ENCODE assay signal across 10 mouse cellular contexts in genomic region chr14:55071756-55072155, GRCm38 (mm10). TPM values are rescaled to one million over a fixed set of nuclear protein-coding genes. Genes with fewer than 3 reads are reported as not detected.
DNase-seq lines count a peak whose midpoint lies in the region; ATAC-seq and TF ChIP-seq lines count a peak whose summit lies in the region.
"Had no signal": no experiment of that assay in that cellular context is flagged by ENCODE, and none has a peak within 500 bp of the region (broad histone marks: within the 10 kb centered on the region; RNA-seq: fewer than 3 reads in every experiment).

No protein-coding gene starts in this region.

- H3K9me3 ChIP-seq in hindbrain, embryonic 10.5 days: no peaks in the 10 kb centered on the region
- H3K9me3 ChIP-seq in hindbrain, embryonic 14.5 days (ENCODE audit: control insufficient read depth, low read length): no peaks in the 10 kb centered on the region
- H3K9me3 ChIP-seq in ES-Bruce4 (replicated peaks; ENCODE audit: control insufficient read depth, insufficient read depth, low read length, poor library complexity, severe bottlenecking): no peaks in the 10 kb centered on the region
- no peaks in the 10 kb centered on the region for H3K9me3 ChIP-seq in embryonic facial prominence, embryonic 10.5 days
- H3K9me3 ChIP-seq in limb, embryonic 10.5 days (replicated peaks): no peaks in the 10 kb centered on the region
- H3K9me3 ChIP-seq: midbrain, embryonic 12.5 days had no signal

- 27% methylated on average over 19 of the region's 19 CpGs for WGBS in hindbrain, embryonic 10.5 days
- WGBS in hindbrain, embryonic 14.5 days: 32% methylated on average over 19 of the region's 19 CpGs
- WGBS in embryonic facial prominence, embryonic 10.5 days: 26% methylated on average over 19 of the region's 19 CpGs
- WGBS in limb, embryonic 10.5 days: 14% methylated on average over 19 of the region's 19 CpGs

- H3K27me3 ChIP-seq in hindbrain, embryonic 10.5 days (ENCODE audit: insufficient read depth, poor library complexity, severe bottlenecking): peaks cover 33% of the 10 kb centered on the region
- no peaks in the 10 kb centered on the region for H3K27me3 ChIP-seq in hindbrain, embryonic 14.5 days (ENCODE audit: control insufficient read depth, insufficient read depth, low read length)
- H3K27me3 ChIP-seq in ES-Bruce4 (ENCODE audit: control insufficient read depth, insufficient read depth, low read length, poor library complexity, severe bottlenecking): no peaks in the 10 kb centered on the region
- H3K27me3 ChIP-seq in embryonic facial prominence, embryonic 10.5 days (replicated peaks; ENCODE audit: low read depth, poor library complexity, severe bottlenecking): peaks cover 53% of the 10 kb centered on the region
- peaks cover 51% of the 10 kb centered on the region for H3K27me3 ChIP-seq in limb, embryonic 10.5 days (ENCODE audit: low read depth, poor library complexity, severe bottlenecking)

- no peak overlapping the region for H3K9ac ChIP-seq in hindbrain, embryonic 14.5 days
- H3K9ac ChIP-seq in ES-Bruce4 (ENCODE audit: low read depth, poor library complexity, severe bottlenecking): peak overlapping the region; percentile 43
- H3K9ac ChIP-seq: midbrain, embryonic 12.5 days had no signal

- peak overlapping the region; percentile 13 for H3K4me3 ChIP-seq in hindbrain, embryonic 10.5 days
- no peak overlapping the region for H3K4me3 ChIP-seq in hindbrain, embryonic 14.5 days (replicated peaks; ENCODE audit: low read length)
- peak overlapping the region; percentile 52 for H3K4me3 ChIP-seq in ES-Bruce4 (ENCODE audit: low read depth, low read length)
- no peak overlapping the region; the same call in 1 of the 2 replicates for H3K4me3 ChIP-seq in embryonic facial prominence, embryonic 10.5 days
- peak overlapping the region; percentile 32 for H3K4me3 ChIP-seq in limb, embryonic 10.5 days
- H3K4me3 ChIP-seq: midbrain, embryonic 12.5 days had no signal

- H3K4me1 ChIP-seq in hindbrain, embryonic 10.5 days (replicated peaks): peaks cover 24% of the 10 kb centered on the region
- H3K4me1 ChIP-seq in hindbrain, embryonic 14.5 days (replicated peaks; ENCODE audit: control insufficient read depth, insufficient read depth, low read length): peaks cover 7% of the 10 kb centered on the region
- H3K4me1 ChIP-seq in ES-Bruce4 (ENCODE audit: control insufficient read depth, insufficient read depth, low read length): peaks cover 9% of the 10 kb centered on the region
- H3K4me1 ChIP-seq in embryonic facial prominence, embryonic 10.5 days: peaks cover 26% of the 10 kb centered on the region
- peaks cover 21% of the 10 kb centered on the region for H3K4me1 ChIP-seq in limb, embryonic 10.5 days

- DNase-seq in hindbrain, embryonic 10.5 days (ENCODE audit: low spot score): no peak
- DNase-seq in hindbrain, embryonic 14.5 days (ENCODE audit: low spot score): no peak
- peak; percentile 35 for DNase-seq in embryonic facial prominence, embryonic 10.5 days (ENCODE audit: low spot score)
- no peak for DNase-seq in limb, embryonic 10.5 days (ENCODE audit: low spot score)
- DNase-seq in adrenal gland, adult 18-20 months (ENCODE audit: low spot score in 2 of 2): no peak
- no peak for DNase-seq in layer of hippocampus, postnatal 25 days (ENCODE audit: extremely low spot score in 1 of 2, low spot score in 1 of 2)
- no peak for DNase-seq in cerebellum, adult 11-12 months

- no peak for TF ChIP-seq POLR2A in ES-Bruce4 (IDR thresholded peaks at IDR 0.05; ENCODE audit: insufficient read depth, low read length)

- no peak overlapping the region for H3K4me2 ChIP-seq in hindbrain, embryonic 14.5 days (replicated peaks)
- H3K4me2 ChIP-seq: midbrain, embryonic 12.5 days had no signal

- no peak for TF ChIP-seq CTCF in ES-Bruce4 (IDR thresholded peaks at IDR 0.05; ENCODE audit: low read depth, low read length)

- peaks cover 84% of the 10 kb centered on the region for H3K36me3 ChIP-seq in hindbrain, embryonic 10.5 days
- H3K36me3 ChIP-seq in hindbrain, embryonic 14.5 days (replicated peaks; ENCODE audit: control insufficient read depth, insufficient read depth): peaks cover 90% of the 10 kb centered on the region
- H3K36me3 ChIP-seq in ES-Bruce4 (ENCODE audit: control insufficient read depth, insufficient read depth, low read length, poor library complexity, severe bottlenecking): peaks cover 17% of the 10 kb centered on the region
- peaks cover 62% of the 10 kb centered on the region for H3K36me3 ChIP-seq in embryonic facial prominence, embryonic 10.5 days (replicated peaks)
- peaks cover 32% of the 10 kb centered on the region for H3K36me3 ChIP-seq in limb, embryonic 10.5 days

- no peak for TF ChIP-seq EP300 in ES-Bruce4 (IDR thresholded peaks at IDR 0.05; ENCODE audit: insufficient read depth, low read depth, low read length)

- H3K27ac ChIP-seq in hindbrain, embryonic 10.5 days: 0 out of 2 replicates have a peak overlapping the region, but pooled peaks have one; percentile 19
- H3K27ac ChIP-seq in hindbrain, embryonic 14.5 days: no peak overlapping the region
- peak overlapping the region; percentile 57 for H3K27ac ChIP-seq in ES-Bruce4 (ENCODE audit: insufficient read depth, low read length)
- peak overlapping the region; percentile 5; the same call in 1 of the 2 replicates for H3K27ac ChIP-seq in embryonic facial prominence, embryonic 10.5 days (replicated peaks)
- peak overlapping the region; percentile 38 for H3K27ac ChIP-seq in limb, embryonic 10.5 days
- H3K27ac ChIP-seq: midbrain, embryonic 12.5 days had no signal

- ATAC-seq in hindbrain, embryonic 14.5 days (ENCODE audit: low FRiP score): no peak

RNA-seq across cellular contexts. Expression of gene Zfhx2, which starts 20.4 kb away (rescaled TPM):
- 8.8 and 17.7 TPM in 2 replicates for polyA plus RNA-seq in hindbrain, embryonic 10.5 days (2016; fragmentation: Nextera tagmentation; extraction: Ambion mirVana)
- 17.8 and 21.5 TPM in 2 replicates for polyA plus RNA-seq in hindbrain, embryonic 14.5 days (2014; fragmentation: Nextera tagmentation; extraction: Ambion mirVana)
- polyA plus RNA-seq in ES-Bruce4 (2011; ENCODE audit: insufficient read depth, insufficient read length, low read depth, missing spikeins): 18.1 and 24.6 TPM in 2 replicates
- polyA plus RNA-seq in embryonic facial prominence, embryonic 10.5 days (2016; fragmentation: Nextera tagmentation; extraction: Ambion mirVana): 6.1 and 6.8 TPM in 2 replicates
- 4.1 and 5.6 TPM in 2 replicates for polyA plus RNA-seq in limb, embryonic 10.5 days (2016; fragmentation: Nextera tagmentation; extraction: Ambion mirVana)
- total RNA-seq in adrenal gland, adult 18-20 months (2021): 1 to 10 TPM; 6.1 to 7.4 TPM
- total RNA-seq in layer of hippocampus, postnatal 25 days (2021): 10 to 100 TPM; 37.8 to 63.0 TPM

RNA-seq across cellular contexts. Expression of gene Thtpa, which starts 22.8 kb away (rescaled TPM):
- polyA plus RNA-seq in hindbrain, embryonic 10.5 days (2016; fragmentation: Nextera tagmentation; extraction: Ambion mirVana): 24.4 and 26.1 TPM in 2 replicates
- polyA plus RNA-seq in hindbrain, embryonic 14.5 days (2014; fragmentation: Nextera tagmentation; extraction: Ambion mirVana): 30.4 and 30.7 TPM in 2 replicates
- polyA plus RNA-seq in ES-Bruce4 (2011; ENCODE audit: insufficient read depth, insufficient read length, low read depth, missing spikeins): 6.9 and 8.6 TPM in 2 replicates
- 22.4 and 22.8 TPM in 2 replicates for polyA plus RNA-seq in embryonic facial prominence, embryonic 10.5 days (2016; fragmentation: Nextera tagmentation; extraction: Ambion mirVana)
- 22.0 and 25.6 TPM in 2 replicates for polyA plus RNA-seq in limb, embryonic 10.5 days (2016; fragmentation: Nextera tagmentation; extraction: Ambion mirVana)
- 10 to 100 TPM; 10.9 to 12.0 TPM for total RNA-seq in adrenal gland, adult 18-20 months (2021)
- 10 to 100 TPM; 21.9 to 22.9 TPM for total RNA-seq in layer of hippocampus, postnatal 25 days (2021)

RNA-seq across cellular contexts. Expression of gene Ap1g2, which starts 34.6 kb away (rescaled TPM):
- polyA plus RNA-seq in hindbrain, embryonic 10.5 days (2016; fragmentation: Nextera tagmentation; extraction: Ambion mirVana): 14.5 and 16.3 TPM in 2 replicates
- polyA plus RNA-seq in hindbrain, embryonic 14.5 days (2014; fragmentation: Nextera tagmentation; extraction: Ambion mirVana): 6.3 and 8.6 TPM in 2 replicates
- 20.6 and 23.9 TPM in 2 replicates for polyA plus RNA-seq in ES-Bruce4 (2011; ENCODE audit: insufficient read depth, insufficient read length, low read depth, missing spikeins)
- polyA plus RNA-seq in embryonic facial prominence, embryonic 10.5 days (2016; fragmentation: Nextera tagmentation; extraction: Ambion mirVana): 14.5 and 15.8 TPM in 2 replicates
- polyA plus RNA-seq in limb, embryonic 10.5 days (2016; fragmentation: Nextera tagmentation; extraction: Ambion mirVana): 10.6 and 12.5 TPM in 2 replicates
- 10 to 100 TPM; 25.8 to 29.4 TPM for total RNA-seq in adrenal gland, adult 18-20 months (2021)
- 10 to 100 TPM; 15.7 to 19.4 TPM for total RNA-seq in layer of hippocampus, postnatal 25 days (2021)

RNA-seq across cellular contexts. Expression of gene Jph4, which starts 45.0 kb away (rescaled TPM):
- polyA plus RNA-seq in hindbrain, embryonic 10.5 days (2016; fragmentation: Nextera tagmentation; extraction: Ambion mirVana): 0.75 and 1.7 TPM in 2 replicates
- 35.4 and 42.7 TPM in 2 replicates for polyA plus RNA-seq in hindbrain, embryonic 14.5 days (2014; fragmentation: Nextera tagmentation; extraction: Ambion mirVana)
- polyA plus RNA-seq in ES-Bruce4 (2011; ENCODE audit: insufficient read depth, insufficient read length, low read depth, missing spikeins): 3.6 and 4.7 TPM in 2 replicates
- polyA plus RNA-seq in embryonic facial prominence, embryonic 10.5 days (2016; fragmentation: Nextera tagmentation; extraction: Ambion mirVana): 0.45 and 0.81 TPM in 2 replicates
- polyA plus RNA-seq in limb, embryonic 10.5 days (2016; fragmentation: Nextera tagmentation; extraction: Ambion mirVana): 0.03 and 0.08 TPM in 2 replicates
- 1 to 10 TPM; 3.0 TPM for total RNA-seq in adrenal gland, adult 18-20 months (2021)
- total RNA-seq in layer of hippocampus, postnatal 25 days (2021): 100 to 1,000 TPM; 422 to 463 TPM
- total RNA-seq: MEL had no signal

RNA-seq across cellular contexts. Expression of gene Ngdn, which starts 56.5 kb away (rescaled TPM):
- polyA plus RNA-seq in hindbrain, embryonic 10.5 days (2016; fragmentation: Nextera tagmentation; extraction: Ambion mirVana): 73.5 and 85.9 TPM in 2 replicates
- polyA plus RNA-seq in hindbrain, embryonic 14.5 days (2014; fragmentation: Nextera tagmentation; extraction: Ambion mirVana): 42.6 and 43.1 TPM in 2 replicates
- polyA plus RNA-seq in ES-Bruce4 (2011; ENCODE audit: insufficient read depth, insufficient read length, low read depth, missing spikeins): 52.7 and 55.2 TPM in 2 replicates
- 91.1 and 94.2 TPM in 2 replicates for polyA plus RNA-seq in embryonic facial prominence, embryonic 10.5 days (2016; fragmentation: Nextera tagmentation; extraction: Ambion mirVana)
- 97.5 and 98.1 TPM in 2 replicates for polyA plus RNA-seq in limb, embryonic 10.5 days (2016; fragmentation: Nextera tagmentation; extraction: Ambion mirVana)
- total RNA-seq in adrenal gland, adult 18-20 months (2021): 10 to 100 TPM; 38.2 to 43.2 TPM
- total RNA-seq in layer of hippocampus, postnatal 25 days (2021): 10 to 100 TPM; 31.4 to 31.8 TPM

Comparison
In these comparisons a context has a peak if more than half of its experiments do, and no peak if none do; other contexts are left out.
1. H3K4me3 ChIP-seq: peak in hindbrain, embryonic 10.5 days (single experiment), ES-Bruce4 (single experiment) and limb, embryonic 10.5 days (single experiment); none in hindbrain, embryonic 14.5 days (single experiment) and embryonic facial prominence, embryonic 10.5 days (single experiment).